Mouse (Mus musculus) liver, embryonic 13.5 days (tissue): ENCODE results near the gene Gm21885. TPM values are rescaled to one million over a fixed set of nuclear protein-coding genes. Genes with fewer than 3 reads are reported as not detected.
A peak's percentile ranks its signal among the peaks of the same experiment; 100 is the strongest.

Experiments
- ATAC-seq: fragments of 200-750 bp; cut with Nextera tagmentation; 2 replicates; pipeline ENCODE4 v1.8.0; 2017; ENCODE audit warnings: low read depth, mild to moderate bottlenecking, moderate number of reproducible peaks, moderate library complexity
- DNase-seq: peaks from one replicate; pipeline ENCODE4 v3.0.0; 2022
- H3K27ac ChIP-seq: fragments of 300-500 bp; sonication (generic); 2 replicates; pipeline ENCODE4 v1.5.1; 2015; ENCODE audit warnings: moderate library complexity, mild to moderate bottlenecking, inconsistent platforms
- H3K27me3 ChIP-seq: fragments of 300-500 bp; sonication (generic); 2 replicates; pipeline ENCODE4 v1.6.1; 2015; ENCODE audit warnings: mild to moderate bottlenecking, inconsistent platforms
- H3K36me3 ChIP-seq: fragments of 300-500 bp; sonication (generic); 2 replicates; pipeline ENCODE4 v1.6.1; 2015; ENCODE audit warnings: mild to moderate bottlenecking, inconsistent platforms
- H3K4me1 ChIP-seq: fragments of 300-500 bp; sonication (generic); replicated peaks from 2 replicates; pipeline ENCODE4 v1.6.1; 2015; ENCODE audit warnings: inconsistent platforms
- H3K4me2 ChIP-seq: fragments of 300-500 bp; sonication (generic); 2 replicates; pipeline ENCODE4 v1.6.1; 2015; ENCODE audit warnings: inconsistent platforms, mild to moderate bottlenecking, moderate library complexity
- H3K4me3 ChIP-seq: fragments of 300-500 bp; sonication (generic); replicated peaks from 2 replicates; pipeline ENCODE4 v1.5.1; 2015; ENCODE audit warnings: mild to moderate bottlenecking, inconsistent platforms
- H3K9ac ChIP-seq: fragments of 300-500 bp; sonication (generic); 2 replicates; pipeline ENCODE4 v1.6.1; 2015; ENCODE audit warnings: mild to moderate bottlenecking, inconsistent platforms
- H3K9me3 ChIP-seq: fragments of 300-500 bp; sonication (generic); replicated peaks from 2 replicates; pipeline ENCODE4 v1.6.1; 2016; ENCODE audit warnings: inconsistent platforms
- WGBS: fragments of 180-500 bp; shearing (Covaris S2); methylation state at CpG from one replicate; pipeline ENCODE4 v1.1.7; 2015; ENCODE audit not compliant: insufficient replicate concordance; 5-methylcytosine and 5-hydroxymethylcytosine counted together
- polyA plus RNA-seq: library from polyadenylated mRNA; unstranded; fragments of >200 nt; fragmentation: Nextera tagmentation; extraction: Ambion mirVana; gene quantifications from 2 replicates; pipeline ENCODE4 v1.2.1, GENCODE M21; 2015

Gene Gm21885
- polyA plus RNA-seq, 1 experiment from 2014 or later = not detected

GRCm38 (mm10) chr11:94320969-94321930 lies 39.6 kb downstream of the Gm21885 start:
- H3K27me3 ChIP-seq = no peaks in the 10 kb centered on the region
- ATAC-seq = peak; percentile 68

GRCm38 (mm10) chr11:94321931-94322400 lies 40.3 kb downstream of the Gm21885 start, which contains the start of gene Luc7l3:
TSS of gene Luc7l3 (minus strand) at chr11:94321988.
- peak within 1 kb of the TSS; percentile 98 for H3K9ac ChIP-seq
- peak within 1 kb of the TSS; percentile 97 for H3K4me3 ChIP-seq
- ATAC-seq (peak; percentile 93), DNase-seq (peak; percentile 92)
- H3K27ac ChIP-seq = peak within 1 kb of the TSS; percentile 97
- no peaks in the 10 kb centered on the region for H3K9me3 ChIP-seq
- H3K4me1 ChIP-seq = peaks cover 52% of the 10 kb centered on the region
- H3K27me3 ChIP-seq = 0 out of 2 replicates have a peak, but pooled peaks cover 4% of the 10 kb centered on the region
- peak within 1 kb of the TSS; percentile 77 for H3K4me2 ChIP-seq
- WGBS = under 1% methylated on average over 36 of the region's 36 CpGs
- peaks cover 15% of the 10 kb centered on the region; the same call in 1 of the 2 replicates for H3K36me3 ChIP-seq

More at GRCm38 (mm10) chr11:94320969-94321930, 39.6 kb downstream of the Gm21885 start:
- Histone ChIP-seq H3K9me3 (no peaks in the 10 kb centered on the region), H3K9ac (peak overlapping the region; percentile 98), H3K4me1 (peaks cover 56% of the 10 kb centered on the region), H3K4me2 (peak overlapping the region; percentile 73), H3K4me3 (peak overlapping the region; percentile 97), H3K36me3 (peaks cover 15% of the 10 kb centered on the region; the same call in 1 of the 2 replicates), H3K27ac (peak overlapping the region; percentile 97)
- no peak for DNase-seq
- WGBS = under 1% methylated on average over 67 of the region's 67 CpGs

DNA sequence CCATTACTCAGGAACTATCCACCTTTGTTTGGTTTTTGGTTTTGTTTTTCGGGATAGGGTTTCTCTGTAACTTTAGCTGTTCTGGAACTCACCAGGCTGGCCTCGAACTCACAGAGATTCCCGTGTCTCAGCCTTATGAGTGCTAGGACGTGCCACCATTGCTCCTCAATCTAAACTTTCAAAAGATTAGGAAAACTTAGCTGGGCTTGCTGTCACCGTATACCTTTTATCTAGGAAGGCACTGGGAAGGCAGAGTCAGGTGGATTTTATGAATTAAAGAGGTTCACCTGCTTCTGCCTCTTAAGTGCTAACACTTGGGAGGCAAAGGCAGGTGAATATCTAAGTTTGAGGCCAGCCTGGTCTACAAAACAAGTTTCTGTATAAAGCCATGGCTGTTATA lies 41.0 kb downstream of the Gm21885 start:
- DNase-seq (no peak), ATAC-seq (no peak)
- H3K4me2 ChIP-seq = peak overlapping the region; percentile 77
- peak overlapping the region; percentile 97 for H3K27ac ChIP-seq
- peak overlapping the region; percentile 98 for H3K9ac ChIP-seq
- WGBS = 26% methylated on average over 5 of the region's 5 CpGs
- peak overlapping the region; percentile 97 for H3K4me3 ChIP-seq
- H3K4me1 ChIP-seq = peaks cover 52% of the 10 kb centered on the region
- peaks cover 15% of the 10 kb centered on the region; the same call in 1 of the 2 replicates for H3K36me3 ChIP-seq
- 0 out of 2 replicates have a peak, but pooled peaks cover 5% of the 10 kb centered on the region for H3K27me3 ChIP-seq
- no peaks in the 10 kb centered on the region for H3K9me3 ChIP-seq

DNA sequence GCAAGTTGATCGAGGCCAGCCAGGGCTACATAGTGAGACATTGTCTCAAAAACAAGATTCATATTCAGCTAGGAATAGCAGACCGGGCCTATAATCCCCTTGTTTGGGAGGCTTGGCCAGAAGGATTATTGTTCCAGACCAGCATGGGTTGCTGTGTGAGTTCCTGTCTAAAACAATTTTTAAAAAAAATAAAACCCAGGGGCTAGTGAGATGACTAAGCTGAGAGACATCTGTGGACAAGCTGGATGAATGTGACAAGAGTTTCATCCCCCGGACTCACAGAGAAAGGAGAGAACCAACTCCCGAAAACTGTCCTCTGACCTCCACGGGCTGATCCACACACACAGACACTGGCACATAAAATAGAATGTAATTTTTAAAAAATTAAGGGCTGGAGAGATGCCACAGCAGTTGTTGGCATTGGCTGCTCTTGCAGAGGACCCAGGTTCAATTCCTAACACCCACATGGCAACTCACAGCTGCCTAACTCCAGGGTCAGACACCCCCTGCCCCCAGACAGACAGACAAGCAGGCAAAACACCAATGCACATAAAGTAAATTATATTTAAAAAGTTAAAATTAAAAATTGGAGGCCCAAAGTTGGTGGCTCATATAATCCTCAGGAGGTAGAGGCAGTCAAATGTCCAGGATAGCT lies 41.7 kb downstream of the Gm21885 start:
- Histone ChIP-seq H3K4me2 (no peak overlapping the region), H3K9ac (no peak overlapping the region), H3K27ac (peak overlapping the region; percentile 97; the same call in 1 of the 2 replicates), H3K4me1 (peaks cover 47% of the 10 kb centered on the region), H3K36me3 (peaks cover 11% of the 10 kb centered on the region; the same call in 1 of the 2 replicates), H3K4me3 (no peak overlapping the region), H3K27me3 (0 out of 2 replicates have a peak, but pooled peaks cover 5% of the 10 kb centered on the region), H3K9me3 (no peaks in the 10 kb centered on the region)
- DNase-seq = no peak
- ATAC-seq = no peak
- WGBS = 84% methylated on average over 5 of the region's 5 CpGs

DNA sequence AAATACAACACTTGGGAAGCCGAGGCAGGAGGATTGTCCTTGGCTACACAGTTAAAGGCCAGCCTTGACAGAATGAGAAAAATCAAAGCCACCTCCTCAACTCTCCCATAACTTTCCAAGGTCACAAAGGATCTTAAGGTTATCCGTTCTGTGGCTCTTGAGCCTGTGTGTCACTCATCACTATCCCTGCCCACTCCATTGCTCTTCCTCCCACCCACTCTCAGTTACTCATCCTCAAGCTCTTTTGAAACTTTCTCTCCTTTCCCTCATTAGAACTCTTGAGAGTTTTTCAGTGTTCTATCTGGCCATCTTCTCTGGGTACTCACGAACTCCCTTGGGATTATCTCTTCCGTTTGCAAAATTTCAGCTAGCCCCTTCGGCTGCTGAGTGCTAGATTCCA lies 42.9 kb downstream of the Gm21885 start:
- Histone ChIP-seq H3K4me1 (peaks cover 47% of the 10 kb centered on the region), H3K9ac (no peak overlapping the region), H3K4me2 (no peak overlapping the region), H3K36me3 (0 out of 2 replicates have a peak, but pooled peaks cover under 1% of the 10 kb centered on the region), H3K27ac (no peak overlapping the region), H3K27me3 (0 out of 2 replicates have a peak, but pooled peaks cover 5% of the 10 kb centered on the region), H3K4me3 (no peak overlapping the region), H3K9me3 (no peaks in the 10 kb centered on the region)
- ATAC-seq = no peak
- 80% methylated on average over 5 of the region's 5 CpGs for WGBS
- DNase-seq = no peak

DNA sequence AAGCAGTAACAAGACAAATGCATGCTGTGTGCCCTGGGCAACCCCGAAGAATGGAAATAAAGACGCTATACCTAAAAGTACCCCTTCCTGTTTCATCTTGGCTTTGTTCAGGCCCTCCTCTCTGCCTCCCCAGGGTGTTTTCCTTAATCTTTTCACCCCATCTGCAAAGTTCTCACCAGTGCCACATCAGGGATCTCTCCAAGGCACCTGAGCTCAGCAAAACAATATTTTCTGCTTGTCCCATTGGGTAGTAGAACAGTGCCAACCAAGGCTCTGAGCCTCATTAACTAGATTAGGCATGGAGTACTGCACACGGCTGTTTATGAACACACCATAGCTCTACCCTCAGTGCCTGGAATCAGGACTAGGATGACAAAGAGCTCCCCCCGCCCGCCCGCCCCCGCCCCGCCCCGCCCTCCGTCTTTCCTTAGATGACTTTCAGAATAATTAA lies 45.3 kb downstream of the Gm21885 start:
- Histone ChIP-seq H3K9me3 (no peaks in the 10 kb centered on the region), H3K4me1 (peaks cover 60% of the 10 kb centered on the region), H3K4me2 (peak overlapping the region; percentile 92), H3K9ac (no peak overlapping the region), H3K27me3 (0 out of 2 replicates have a peak, but pooled peaks cover 5% of the 10 kb centered on the region), H3K4me3 (0 out of 2 replicates have a peak overlapping the region, but pooled peaks have one; percentile 2), H3K27ac (no peak overlapping the region), H3K36me3 (no peaks in the 10 kb centered on the region)
- DNase-seq = no peak
- no peak for ATAC-seq
- WGBS = 22% methylated on average over 10 of the region's 10 CpGs

DNA sequence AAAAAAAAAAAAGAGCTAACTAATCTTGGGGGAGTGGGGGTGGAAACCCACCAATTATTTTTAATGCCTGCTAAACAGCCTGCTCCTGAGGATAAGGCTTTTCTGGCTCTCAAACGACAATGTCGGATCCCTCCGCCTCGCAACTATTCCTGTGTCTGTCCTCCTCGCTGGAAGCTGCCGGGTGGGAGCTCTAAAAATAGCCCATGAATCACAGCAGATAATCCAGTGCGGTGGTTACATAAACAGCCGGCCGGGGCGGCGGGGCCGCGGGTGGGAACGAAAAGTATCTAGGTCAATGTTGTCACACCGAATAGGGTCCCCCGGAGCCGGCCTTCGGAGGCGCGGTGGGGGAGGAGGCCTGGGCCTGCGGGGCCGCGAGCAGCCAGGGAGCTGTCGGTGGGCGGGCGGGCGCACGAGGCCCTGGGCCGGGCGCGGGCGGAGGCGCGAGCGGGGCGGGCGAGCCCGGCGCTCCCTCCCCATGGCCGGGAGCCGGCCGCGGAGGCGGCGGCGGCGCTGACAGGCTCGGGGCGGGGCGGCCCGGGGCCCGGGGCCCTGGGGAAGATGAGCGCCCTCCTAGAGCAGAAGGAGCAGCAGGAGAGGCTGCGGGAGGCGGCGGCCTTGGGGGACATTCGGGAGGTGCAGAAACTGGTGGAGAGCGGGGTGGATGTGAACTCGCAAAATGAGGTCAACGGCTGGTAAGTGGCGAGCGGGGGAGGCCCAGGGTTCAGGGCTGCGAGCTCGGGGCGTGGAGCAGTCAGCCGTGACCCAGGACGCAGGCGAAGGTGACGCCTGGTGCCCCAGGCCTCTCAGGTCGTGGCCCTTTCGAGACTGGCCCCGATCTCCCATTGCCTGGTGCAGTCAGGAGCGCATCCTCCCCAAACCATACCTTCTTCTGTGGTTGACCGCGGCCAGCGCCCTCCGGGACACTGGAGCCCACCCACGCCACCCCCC lies 46.3 kb downstream of the Gm21885 start, which contains the start of gene Ankrd40:
TSS of gene Ankrd40 (plus strand) at position 309 of the 951 bp plus-strand sequence.
- under 1% methylated on average over 74 of the region's 78 CpGs for WGBS
- peak within 1 kb of the TSS; percentile 88 for H3K9ac ChIP-seq
- H3K4me2 ChIP-seq = peak within 1 kb of the TSS; percentile 92
- H3K27ac ChIP-seq = peak within 1 kb of the TSS; percentile 87
- no peaks in the 10 kb centered on the region for H3K36me3 ChIP-seq
- peaks cover 62% of the 10 kb centered on the region for H3K4me1 ChIP-seq
- H3K4me3 ChIP-seq = peak within 1 kb of the TSS; percentile 80
- DNase-seq (peak; percentile 75), ATAC-seq (peak; percentile 90)
- H3K27me3 ChIP-seq = 0 out of 2 replicates have a peak, but pooled peaks cover 5% of the 10 kb centered on the region
- H3K9me3 ChIP-seq = no peaks in the 10 kb centered on the region

DNA sequence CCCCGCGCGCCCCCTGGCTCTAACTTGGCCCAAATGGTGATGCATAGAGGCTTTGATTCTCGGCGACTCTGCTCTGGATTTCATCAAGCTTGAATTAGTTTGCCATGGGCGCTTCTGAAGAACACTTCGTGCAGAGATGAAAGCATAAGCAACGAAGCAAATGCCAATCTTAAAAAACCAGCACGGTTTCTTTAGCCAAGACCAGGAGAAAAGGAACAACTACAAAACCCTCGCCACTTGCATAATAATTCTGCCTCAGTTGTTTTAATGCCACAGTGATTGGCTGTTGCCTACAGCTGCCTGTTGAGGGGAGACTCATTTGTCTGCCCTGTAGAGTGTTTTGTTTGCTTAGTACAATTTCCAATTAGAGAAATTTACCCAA lies 47.0 kb downstream of the Gm21885 start:
- H3K4me3 ChIP-seq = peak overlapping the region; percentile 80
- H3K27me3 ChIP-seq = 0 out of 2 replicates have a peak, but pooled peaks cover 5% of the 10 kb centered on the region
- H3K27ac ChIP-seq = peak overlapping the region; percentile 87
- H3K9me3 ChIP-seq = no peaks in the 10 kb centered on the region
- H3K36me3 ChIP-seq = no peaks in the 10 kb centered on the region
- ATAC-seq (no peak), DNase-seq (no peak)
- H3K4me2 ChIP-seq = peak overlapping the region; percentile 92
- peak overlapping the region; percentile 88 for H3K9ac ChIP-seq
- H3K4me1 ChIP-seq = peaks cover 66% of the 10 kb centered on the region
- WGBS = 7% methylated on average over 10 of the region's 10 CpGs

DNA sequence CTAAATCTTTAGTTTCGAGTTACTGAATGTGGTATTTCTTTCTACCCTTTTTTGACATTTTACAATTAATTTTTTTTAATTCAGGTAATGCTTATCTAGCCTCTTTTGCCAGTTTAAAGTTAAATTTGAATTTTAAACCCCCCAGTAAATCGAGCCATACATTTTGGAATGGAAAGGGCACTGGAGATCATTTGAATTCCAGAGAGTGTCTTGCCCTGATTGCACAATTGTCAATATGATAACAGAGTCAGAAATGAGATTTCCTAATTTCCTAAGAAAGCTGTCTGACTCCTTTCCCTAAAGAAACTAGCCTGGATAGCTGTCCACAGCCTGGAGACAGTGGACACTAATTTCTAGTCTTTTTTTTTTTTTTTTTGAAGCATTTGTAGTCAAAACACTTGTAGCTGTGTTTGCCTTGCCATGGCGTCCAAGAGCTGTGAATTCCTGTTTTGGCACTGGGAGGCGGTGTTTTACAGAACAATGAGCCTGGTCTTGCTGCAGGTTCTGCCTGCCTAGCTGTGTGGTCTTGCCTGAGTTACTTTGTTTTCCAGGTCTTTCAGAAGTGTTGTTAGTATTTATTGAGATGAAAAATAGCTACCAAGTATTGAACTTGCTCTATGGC lies 47.7 kb downstream of the Gm21885 start:
- Histone ChIP-seq H3K4me1 (peaks cover 72% of the 10 kb centered on the region), H3K4me3 (no peak overlapping the region), H3K27me3 (0 out of 2 replicates have a peak, but pooled peaks cover 5% of the 10 kb centered on the region), H3K36me3 (no peaks in the 10 kb centered on the region), H3K9ac (no peak overlapping the region), H3K4me2 (peak overlapping the region; percentile 92), H3K9me3 (no peaks in the 10 kb centered on the region), H3K27ac (no peak overlapping the region)
- ATAC-seq (no peak), DNase-seq (no peak)
- 58% methylated on average over 4 of the region's 4 CpGs for WGBS
